Mouse (Mus musculus): ENCODE measurements around the gene Dusp28.

Dusp28 gene

DNA sequence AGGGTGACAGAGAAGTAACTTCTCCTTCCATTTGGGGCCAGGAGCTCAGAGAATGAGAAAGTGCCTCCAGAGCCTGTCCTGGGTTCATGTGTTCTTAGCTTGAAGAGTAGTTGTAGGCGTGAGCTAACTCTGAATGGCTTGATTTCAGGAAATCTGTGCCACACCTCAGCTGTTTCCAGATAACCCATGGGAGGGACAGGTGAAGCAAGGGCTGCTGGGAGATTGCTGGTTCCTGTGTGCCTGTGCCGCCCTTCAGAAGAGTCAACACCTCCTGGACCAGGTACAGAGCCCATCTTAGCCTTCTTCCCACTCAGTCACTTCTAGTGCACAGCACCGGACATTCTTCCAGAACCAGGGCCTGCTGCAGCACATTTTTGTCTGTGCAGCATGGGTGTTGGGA is 31.0 kb downstream of the Dusp28 start:
- WGBS: 95% methylated on average over 3 of the region's 3 CpGs

GRCm38 (mm10) chr1:92939746-92940145 is 33.0 kb downstream of the Dusp28 start:
- WGBS: 93% methylated on average over 4 of the region's 4 CpGs

DNA sequence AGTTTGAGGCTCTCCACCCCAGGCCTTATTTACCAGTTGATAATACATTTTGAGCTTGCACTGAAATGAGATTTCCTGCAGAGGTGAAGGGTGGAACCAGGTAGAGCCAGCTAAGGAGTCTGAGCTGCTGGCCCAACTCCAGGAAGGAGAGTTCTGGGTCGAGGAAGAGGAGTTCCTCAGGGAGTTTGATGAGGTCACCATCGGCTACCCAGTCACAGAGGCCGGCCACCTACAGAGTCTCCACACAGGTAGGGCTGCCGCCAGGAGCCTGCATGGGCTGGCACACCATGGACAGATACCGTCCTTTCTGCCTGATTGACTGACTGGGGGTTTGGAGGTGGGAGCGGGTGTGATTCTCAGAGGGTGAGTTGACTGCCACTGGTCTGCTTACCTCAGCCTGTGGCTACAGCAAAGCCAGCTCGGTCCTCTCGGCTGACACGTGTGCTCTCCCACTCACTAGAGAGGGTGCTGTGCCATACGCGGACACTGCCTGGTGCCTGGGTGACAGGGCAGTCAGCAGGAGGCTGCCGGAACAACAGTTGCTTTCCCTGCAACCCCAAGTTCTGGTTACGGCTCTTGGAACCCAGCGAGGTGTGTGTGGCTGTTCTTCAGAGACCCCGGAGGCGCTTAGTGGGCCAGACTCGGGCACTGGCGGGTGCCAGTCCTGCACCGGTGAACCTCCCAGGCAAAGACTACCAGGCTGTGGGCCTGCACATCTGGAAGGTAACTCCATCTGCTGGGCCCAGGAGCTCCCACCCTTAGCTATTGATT is 36.6 kb downstream of the Dusp28 start:
- WGBS: 91% methylated on average over 19 of the region's 19 CpGs

DNA sequence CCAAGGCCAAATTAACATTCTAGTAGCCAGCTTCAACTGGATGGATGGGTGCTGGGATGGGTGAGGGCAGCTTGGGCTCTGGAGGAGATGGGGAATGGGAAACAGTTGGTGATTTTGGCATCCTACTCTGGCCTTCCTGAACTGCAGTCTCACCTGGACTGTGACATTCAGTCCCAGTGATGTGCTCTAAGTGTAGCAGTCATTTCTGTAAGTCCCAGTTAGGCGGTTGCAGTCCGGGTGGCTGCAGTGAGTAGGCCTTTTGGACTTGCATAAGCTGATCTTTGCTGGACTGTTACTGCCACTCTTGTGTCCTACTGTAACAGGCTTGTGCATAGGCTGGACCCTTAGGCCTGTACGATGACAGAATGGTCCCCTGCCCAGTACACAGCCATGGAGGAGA is 41.2 kb downstream of the Dusp28 start:
- WGBS: 96% methylated on average over 3 of the region's 3 CpGs

DNA sequence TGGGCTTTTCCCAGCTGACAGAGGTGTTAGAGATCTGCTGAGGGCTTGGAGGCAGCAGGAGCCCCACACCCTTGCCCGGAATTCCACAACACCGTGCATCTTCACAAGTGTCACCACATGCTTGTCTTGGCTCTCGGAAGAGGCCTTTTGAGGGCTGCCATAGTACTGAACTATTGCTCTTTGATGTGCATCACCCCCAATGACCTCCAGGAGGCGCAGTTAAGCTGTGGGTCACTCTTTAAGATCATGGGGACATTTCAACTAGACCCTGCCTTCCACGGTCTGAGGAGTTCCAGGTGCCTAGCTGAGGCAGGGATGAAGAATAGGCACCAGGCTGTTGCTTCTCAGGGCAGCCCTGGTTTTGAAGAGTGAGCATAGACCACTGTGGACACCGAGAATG is 42.6 kb downstream of the Dusp28 start:
- 63% methylated on average over 6 of the region's 6 CpGs for WGBS

GRCm38 (mm10) chr1:92950607-92951006 is 43.8 kb downstream of the Dusp28 start, which contains the start of gene Gpr35:
Gene Gpr35 (plus strand): TSS chr1:92950865.
- WGBS: 75% methylated on average over 5 of the region's 5 CpGs

DNA sequence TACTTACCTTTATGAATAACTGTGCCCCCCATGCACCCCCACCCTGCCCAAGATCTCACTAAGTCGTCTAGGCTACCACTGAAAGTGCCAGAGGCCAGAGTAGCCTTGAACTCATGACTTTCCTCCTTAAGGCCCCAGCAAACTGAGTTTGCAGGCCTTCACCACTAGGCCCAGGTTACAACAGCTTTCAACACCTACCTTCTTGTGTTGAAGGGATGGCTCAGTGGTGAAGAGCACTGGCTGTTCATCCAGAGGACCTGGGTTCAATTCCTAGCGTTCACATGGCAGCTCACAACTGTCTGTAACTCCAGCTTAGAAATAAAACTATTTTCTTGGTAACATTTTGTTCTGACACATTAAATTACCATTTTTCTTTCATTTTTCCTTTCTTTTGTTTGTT is 46.9 kb downstream of the Dusp28 start:
- 79% methylated on average over 2 of the region's 2 CpGs for WGBS

GRCm38 (mm10) chr1:92956571-92957335 is 50.0 kb downstream of the Dusp28 start:
- 5% methylated on average over 11 of the region's 11 CpGs for WGBS

Data from cerebral cortex, adult 2 months (tissue).